In genomic region chr1:135675449-135676129, GRCm38 (mm10) we compare ENCODE assay signal across 11 mouse cellular contexts. TPM values are rescaled to one million over a fixed set of nuclear protein-coding genes. Genes with fewer than 3 reads are reported as not detected.
A peak's percentile ranks its signal among the peaks of the same experiment; 100 is the strongest.
DNase-seq lines count a peak whose midpoint lies in the region; ATAC-seq and TF ChIP-seq lines count a peak whose summit lies in the region.
"Had no signal": no experiment of that assay in that cellular context is flagged by ENCODE, and none has a peak within 500 bp of the region (broad histone marks: within the 10 kb centered on the region; RNA-seq: fewer than 3 reads in every experiment).

No protein-coding gene starts in this region.

- no peak overlapping the region for H3K4me2 ChIP-seq in forebrain, postnatal 0 days (ENCODE audit: low read depth)
- no peak overlapping the region for H3K4me2 ChIP-seq in forebrain, embryonic 12.5 days
- H3K4me2 ChIP-seq in kidney, embryonic 16.5 days (replicated peaks; ENCODE audit: low read depth, low read length) = no peak overlapping the region
- H3K4me2 ChIP-seq: liver, embryonic 15.5 days had no signal

- H3K9me3 ChIP-seq in forebrain, postnatal 0 days (ENCODE audit: low read length) = no peaks in the 10 kb centered on the region
- H3K9me3 ChIP-seq in forebrain, embryonic 12.5 days = no peaks in the 10 kb centered on the region; the same call in 1 of the 2 replicates
- no peaks in the 10 kb centered on the region for H3K9me3 ChIP-seq in kidney, embryonic 16.5 days (ENCODE audit: low read length)
- H3K9me3 ChIP-seq in megakaryocyte, embryonic 14.5 days = no peaks in the 10 kb centered on the region
- H3K9me3 ChIP-seq: liver, embryonic 15.5 days had no signal

- no peak for ATAC-seq in forebrain, postnatal 0 days
- no peak for ATAC-seq in forebrain, embryonic 12.5 days (ENCODE audit: low FRiP score)
- ATAC-seq in kidney, embryonic 16.5 days (ENCODE audit: low FRiP score, low TSS enrichment) = peak; percentile 36; the same call in 1 of the 2 replicates

- H3K9ac ChIP-seq in forebrain, postnatal 0 days = no peak overlapping the region
- H3K9ac ChIP-seq in forebrain, embryonic 12.5 days = no peak overlapping the region
- no peak overlapping the region for H3K9ac ChIP-seq in kidney, embryonic 16.5 days (replicated peaks; ENCODE audit: low read length)
- H3K9ac ChIP-seq: liver, embryonic 15.5 days had no signal

- DNase-seq in forebrain, postnatal 0 days = no peak
- DNase-seq in kidney, adult 11 months = no peak
- peak; percentile 96 for DNase-seq in R1 (ENCODE audit: low read depth, low spot score)
- no peak for DNase-seq in adrenal gland, postnatal 36 days
- no peak for DNase-seq in adrenal gland, postnatal 14 days
- DNase-seq: adrenal gland, adult 2 months; kidney, postnatal 4 days had no signal

- H3K4me3 ChIP-seq in forebrain, postnatal 0 days (ENCODE audit: low read depth, low read length) = no peak overlapping the region
- no peak overlapping the region for H3K4me3 ChIP-seq in forebrain, embryonic 12.5 days (replicated peaks)
- no peak overlapping the region for H3K4me3 ChIP-seq in kidney, embryonic 16.5 days (ENCODE audit: low read length)
- H3K4me3 ChIP-seq in megakaryocyte, embryonic 14.5 days (replicated peaks) = peak overlapping the region; percentile 14
- H3K4me3 ChIP-seq: liver, embryonic 15.5 days had no signal

- no peaks in the 10 kb centered on the region for H3K36me3 ChIP-seq in forebrain, postnatal 0 days (ENCODE audit: insufficient read depth)
- H3K36me3 ChIP-seq in forebrain, embryonic 12.5 days (replicated peaks) = no peaks in the 10 kb centered on the region
- no peaks in the 10 kb centered on the region for H3K36me3 ChIP-seq in kidney, embryonic 16.5 days (ENCODE audit: insufficient read depth, low read length)
- peaks cover 26% of the 10 kb centered on the region for H3K36me3 ChIP-seq in megakaryocyte, embryonic 14.5 days (replicated peaks; ENCODE audit: low read length)
- H3K36me3 ChIP-seq: liver, embryonic 15.5 days had no signal

- H3K4me1 ChIP-seq in forebrain, postnatal 0 days (ENCODE audit: insufficient read depth) = peaks cover 3% of the 10 kb centered on the region; the same call in 1 of the 2 replicates
- H3K4me1 ChIP-seq in forebrain, embryonic 12.5 days = peaks cover 13% of the 10 kb centered on the region
- peaks cover 21% of the 10 kb centered on the region for H3K4me1 ChIP-seq in kidney, embryonic 16.5 days (ENCODE audit: insufficient read depth, low read length)
- peaks cover 75% of the 10 kb centered on the region for H3K4me1 ChIP-seq in megakaryocyte, embryonic 14.5 days

- 27% methylated on average over 11 of the region's 11 CpGs for WGBS in forebrain, postnatal 0 days
- whole genome bisulfite sequencing in forebrain, embryonic 12.5 days = 25% methylated on average over 11 of the region's 11 CpGs
- 45% methylated on average over 11 of the region's 11 CpGs for WGBS in kidney, embryonic 16.5 days

- H3K27me3 ChIP-seq in forebrain, postnatal 0 days (ENCODE audit: insufficient read depth, low read length) = no peaks in the 10 kb centered on the region
- no peaks in the 10 kb centered on the region for H3K27me3 ChIP-seq in forebrain, embryonic 12.5 days
- no peaks in the 10 kb centered on the region for H3K27me3 ChIP-seq in kidney, embryonic 16.5 days (ENCODE audit: insufficient read depth, low read length)
- no peaks in the 10 kb centered on the region for H3K27me3 ChIP-seq in megakaryocyte, embryonic 14.5 days (replicated peaks)
- H3K27me3 ChIP-seq: liver, embryonic 15.5 days had no signal

- TF ChIP-seq CTCF in forebrain, postnatal 0 days (IDR thresholded peaks at IDR 0.05; ENCODE audit: low read depth) = peak; percentile 19; the same call in 1 of the 2 replicates

- H3K27ac ChIP-seq in forebrain, postnatal 0 days (ENCODE audit: low read depth, low read length) = no peak overlapping the region
- H3K27ac ChIP-seq in forebrain, embryonic 12.5 days = no peak overlapping the region
- H3K27ac ChIP-seq in kidney, embryonic 16.5 days (ENCODE audit: low read length) = no peak overlapping the region
- H3K27ac ChIP-seq: liver, embryonic 15.5 days had no signal

RNA-seq across cellular contexts. Expression of gene Csrp1, which starts 44.3 kb away (rescaled TPM):
- total RNA-seq in forebrain, postnatal 0 days (2014; rRNA removed) = 53.2 and 55.7 TPM in 2 replicates
- 20.8 and 21.0 TPM in 2 replicates for polyA plus RNA-seq in forebrain, postnatal 0 days (2015; fragmentation: Nextera tagmentation; extraction: Ambion mirVana)
- 31.6 and 33.9 TPM in 2 replicates for polyA plus RNA-seq in forebrain, embryonic 12.5 days (2016; fragmentation: Nextera tagmentation; extraction: Ambion mirVana)
- 141 and 157 TPM in 2 replicates for polyA plus RNA-seq in kidney, embryonic 16.5 days (2015; fragmentation: Nextera tagmentation; extraction: Ambion mirVana)
- polyA plus RNA-seq in megakaryocyte, embryonic 14.5 days (2012; ENCODE audit: insufficient read depth, low replicate concordance) = 55.5 and 121 TPM in 2 replicates
- 10 to 100 TPM; 73.3 to 99.3 TPM for total RNA-seq in adrenal gland, postnatal 36 days (2021)
- total RNA-seq in adrenal gland, postnatal 14 days (2021) = 70.1 and 88.2 TPM in 2 replicates
